Mouse (Mus musculus): ENCODE results near the gene Rarb.
A peak's percentile ranks its signal among the peaks of the same experiment; 100 is the strongest.

Gene Rarb

GRCm38 (mm10) chr14:16735331-16736012 lies 83.5 kb downstream of the Rarb start:
- DNase-seq (ENCODE audit: inconsistent ontology term) = peak; percentile 86

- DNase-seq (ENCODE audit: inconsistent ontology term) = no peak
Measured at GRCm38 (mm10) chr14:16733595-16734298, 85.2 kb downstream of the Rarb start.

GRCm38 (mm10) chr14:16732054-16732453 lies 86.9 kb downstream of the Rarb start:
- DNase-seq (ENCODE audit: inconsistent ontology term) = no peak

- DNase-seq (ENCODE audit: inconsistent ontology term) = peak; percentile 46
Measured at GRCm38 (mm10) chr14:16728175-16728838, 90.6 kb downstream of the Rarb start.

GRCm38 (mm10) chr14:16723991-16724390 lies 95.0 kb downstream of the Rarb start:
- DNase-seq (ENCODE audit: inconsistent ontology term) = no peak

- no peak for DNase-seq (ENCODE audit: inconsistent ontology term)
Measured at GRCm38 (mm10) chr14:16717821-16718220, 101.1 kb downstream of the Rarb start.

- no peak for DNase-seq (ENCODE audit: inconsistent ontology term)
Measured at GRCm38 (mm10) chr14:16714344-16714955, 104.5 kb downstream of the Rarb start.

GRCm38 (mm10) chr14:16713773-16714172 lies 105.2 kb downstream of the Rarb start:
- DNase-seq (ENCODE audit: inconsistent ontology term) = no peak

GRCm38 (mm10) chr14:16699228-16699627 lies 119.7 kb downstream of the Rarb start:
- no peak for DNase-seq (ENCODE audit: inconsistent ontology term)

- peak; percentile 4 for DNase-seq (ENCODE audit: inconsistent ontology term)
Measured at GRCm38 (mm10) chr14:16695453-16696120, 123.4 kb downstream of the Rarb start.

GRCm38 (mm10) chr14:16678335-16678734 lies 140.6 kb downstream of the Rarb start:
- no peak for DNase-seq (ENCODE audit: inconsistent ontology term)

- DNase-seq (ENCODE audit: inconsistent ontology term) = peak; percentile 91
Measured at GRCm38 (mm10) chr14:16677081-16677480, 141.9 kb downstream of the Rarb start.

GRCm38 (mm10) chr14:16670571-16670970 lies 148.4 kb downstream of the Rarb start:
- no peak for DNase-seq (ENCODE audit: inconsistent ontology term)

GRCm38 (mm10) chr14:16639153-16639943 lies 179.6 kb downstream of the Rarb start:
- peak; percentile 30 for DNase-seq (ENCODE audit: inconsistent ontology term)

GRCm38 (mm10) chr14:16613975-16614374 lies 205.0 kb downstream of the Rarb start:
- DNase-seq (ENCODE audit: inconsistent ontology term) = no peak

GRCm38 (mm10) chr14:16605480-16605879 lies 213.5 kb downstream of the Rarb start:
- DNase-seq (ENCODE audit: inconsistent ontology term) = no peak

- DNase-seq (ENCODE audit: inconsistent ontology term) = no peak
Measured at GRCm38 (mm10) chr14:16604469-16605064, 214.4 kb downstream of the Rarb start.

GRCm38 (mm10) chr14:16603040-16603590 lies 215.8 kb downstream of the Rarb start:
- DNase-seq (ENCODE audit: inconsistent ontology term) = peak; percentile 36

- DNase-seq (ENCODE audit: inconsistent ontology term) = no peak
Measured at GRCm38 (mm10) chr14:16599224-16599623, 219.7 kb downstream of the Rarb start.

- DNase-seq (ENCODE audit: inconsistent ontology term) = peak; percentile 95
Measured at GRCm38 (mm10) chr14:16598074-16598501, 220.9 kb downstream of the Rarb start.

All from Muller cell, postnatal 12 days (primary cell).